Mouse (Mus musculus): ENCODE data around the gene Senp3. TPM values are rescaled to one million over a fixed set of nuclear protein-coding genes. Genes with fewer than 3 reads are reported as not detected.

The Senp3 gene
- total and polyA plus RNA-seq, 3 experiments: 116 to 303 (median 256) TPM

DNA sequence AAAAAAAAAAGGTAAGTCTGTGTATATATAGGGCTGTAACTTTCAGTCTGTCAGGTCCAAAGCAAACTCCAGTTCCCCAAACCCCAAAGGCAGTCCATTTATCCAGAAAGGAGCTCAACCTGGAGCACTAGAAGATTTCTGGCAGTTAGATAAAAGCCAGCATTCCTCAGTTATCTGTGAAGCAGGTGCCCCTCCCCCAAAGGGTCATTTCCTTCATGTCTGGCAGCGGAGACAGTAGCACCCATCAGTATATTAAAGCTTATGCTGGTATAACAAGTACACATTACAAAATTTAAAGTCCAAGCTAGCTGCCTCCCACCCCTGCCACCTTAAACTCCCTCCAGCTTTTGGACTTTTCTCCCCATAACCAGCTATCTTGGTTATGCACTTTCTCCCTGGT is 17.7 kb upstream of the Senp3 start:
- DNase-seq (ENCODE audit: extremely low read depth): no peak
- no peaks in the 10 kb centered on the region for H3K36me3 ChIP-seq (replicated peaks in 1 of 2; ENCODE audit: control insufficient read depth in 1 of 2, insufficient read depth in 1 of 2, low read length in 1 of 2)
- H3K79me2 ChIP-seq (replicated peaks; ENCODE audit: control insufficient read depth, extremely low read depth, insufficient read depth, poor library complexity, severe bottlenecking): no peaks in the 10 kb centered on the region
- no peak overlapping the region for H3K9ac ChIP-seq (ENCODE audit: insufficient read depth, low read depth)
- peaks cover 5% of the 10 kb centered on the region for H3K27me3 ChIP-seq (replicated peaks)
- H3K9me3 ChIP-seq (replicated peaks; ENCODE audit: low read length): peaks cover 5% of the 10 kb centered on the region
- H3K27ac ChIP-seq (ENCODE audit: insufficient read depth, low read depth): no peak overlapping the region
- no peak for TF ChIP-seq EP300 (IDR thresholded peaks at IDR 0.05; ENCODE audit: low read length)
- no peak for TF ChIP-seq ZNF384 (IDR thresholded peaks at IDR 0.05; ENCODE audit: low read depth, low read length)
- TF ChIP-seq E2F4 (IDR thresholded peaks at IDR 0.05; ENCODE audit: insufficient replicate concordance, low read depth, low read length): no peak
- TF ChIP-seq MXI1 (IDR thresholded peaks at IDR 0.05; ENCODE audit: low read depth, low read length): no peak
- H3K4me3 ChIP-seq (replicated peaks in 1 of 3; ENCODE audit: low read depth in 2 of 3, low read length in 2 of 3, poor library complexity in 1 of 3): no peak overlapping the region
- dilution Hi-C loops (cut with MboI; ENCODE audit: extremely low pct_ligation_motif_present, extremely low pct_unique_long_range_greater_than_20kb, low sequenced_read_pairs): no loop called here
- H3K4me2 ChIP-seq (ENCODE audit: insufficient read depth, low read depth, poor library complexity, severe bottlenecking): no peak overlapping the region
- in situ Hi-C loops (cut with MboI; ENCODE audit: low pct_ligation_motif_present, low pct_unique_long_range_greater_than_20kb, low sequenced_read_pairs): no loop called here
- no peaks in the 10 kb centered on the region; a peak in 1 of 4 replicates for H3K4me1 ChIP-seq (ENCODE audit: control insufficient read depth in 1 of 2, insufficient read depth in 2 of 2)

DNA sequence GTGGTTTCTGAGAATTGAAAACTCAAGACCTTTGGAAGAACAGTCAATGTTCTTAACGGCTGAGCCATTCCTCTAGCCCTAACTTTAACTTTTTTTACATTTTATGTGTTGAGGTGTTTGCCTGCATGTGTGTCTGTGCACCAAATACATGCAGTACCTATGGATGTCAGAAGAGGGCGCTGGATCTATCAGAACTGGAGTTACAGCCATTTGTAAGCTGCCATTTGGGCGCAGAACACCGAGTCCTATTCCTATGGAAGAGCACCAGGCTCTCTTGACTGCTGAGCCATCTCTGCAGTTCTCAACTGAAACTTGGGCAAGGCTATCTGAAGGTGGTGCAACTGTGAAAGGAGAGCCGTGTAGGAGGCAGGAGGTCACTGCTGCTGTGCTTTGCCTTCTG is 16.7 kb upstream of the Senp3 start:
- dilution Hi-C loops (cut with MboI; ENCODE audit: extremely low pct_ligation_motif_present, extremely low pct_unique_long_range_greater_than_20kb, low sequenced_read_pairs): no loop called here
- DNase-seq (ENCODE audit: extremely low read depth): no peak
- Histone ChIP-seq H3K4me3 (replicated peaks in 1 of 3; ENCODE audit: low read depth in 2 of 3, low read length in 2 of 3, poor library complexity in 1 of 3) (no peak overlapping the region), H3K27ac (ENCODE audit: insufficient read depth, low read depth) (no peak overlapping the region), H3K9me3 (replicated peaks; ENCODE audit: low read length) (peaks cover 5% of the 10 kb centered on the region), H3K9ac (ENCODE audit: insufficient read depth, low read depth) (no peak overlapping the region), H3K36me3 (replicated peaks in 1 of 2; ENCODE audit: control insufficient read depth in 1 of 2, insufficient read depth in 1 of 2, low read length in 1 of 2) (no peaks in the 10 kb centered on the region), H3K4me1 (ENCODE audit: control insufficient read depth in 1 of 2, insufficient read depth in 2 of 2) (no peaks in the 10 kb centered on the region; a peak in 1 of 4 replicates), H3K4me2 (ENCODE audit: insufficient read depth, low read depth, poor library complexity, severe bottlenecking) (no peak overlapping the region), H3K79me2 (replicated peaks; ENCODE audit: control insufficient read depth, extremely low read depth, insufficient read depth, poor library complexity, severe bottlenecking) (no peaks in the 10 kb centered on the region), H3K27me3 (replicated peaks) (peaks cover 3% of the 10 kb centered on the region)
- in situ Hi-C loops (cut with MboI; ENCODE audit: low pct_ligation_motif_present, low pct_unique_long_range_greater_than_20kb, low sequenced_read_pairs): no loop called here
- no peak for TF ChIP-seq EP300 (IDR thresholded peaks at IDR 0.05; ENCODE audit: low read length)
- peak; percentile 19 to 35; a peak in 2 of 4 replicates for TF ChIP-seq CTCF (conservative IDR thresholded peaks at IDR 0.05 in 1 of 2, IDR thresholded peaks at IDR 0.05 in 1 of 2; ENCODE audit: low read depth in 2 of 2, low read length in 2 of 2)
- TF ChIP-seq MEF2A (IDR thresholded peaks at IDR 0.05; ENCODE audit: borderline replicate concordance, low read depth, low read length): no peak
- no peak for TF ChIP-seq USF2 (conservative IDR thresholded peaks at IDR 0.05; ENCODE audit: low read depth, low read length)

GRCm38 (mm10) chr11:69697396-69697795 is 15.5 kb upstream of the Senp3 start:
- H3K9ac ChIP-seq (ENCODE audit: insufficient read depth, low read depth): no peak overlapping the region
- peaks cover 5% of the 10 kb centered on the region for H3K9me3 ChIP-seq (replicated peaks; ENCODE audit: low read length)
- H3K4me2 ChIP-seq (ENCODE audit: insufficient read depth, low read depth, poor library complexity, severe bottlenecking): no peak overlapping the region
- TF ChIP-seq MXI1 (IDR thresholded peaks at IDR 0.05; ENCODE audit: low read depth, low read length) (no peak), MYC (IDR thresholded peaks at IDR 0.05; ENCODE audit: low read depth, low read length) (no peak), EP300 (IDR thresholded peaks at IDR 0.05; ENCODE audit: low read length) (no peak), POLR2A (IDR thresholded peaks at IDR 0.05; ENCODE audit: low read depth, low read length) (no peak), NRF1 (IDR thresholded peaks at IDR 0.05; ENCODE audit: low read depth, low read length) (no peak), TBP (conservative IDR thresholded peaks at IDR 0.05; ENCODE audit: low read depth, low read length) (no peak), MAZ (IDR thresholded peaks at IDR 0.05; ENCODE audit: low read depth, low read length) (no peak), KAT2A (IDR thresholded peaks at IDR 0.05; ENCODE audit: insufficient replicate concordance, low read length) (no peak)
- in situ Hi-C loops (cut with MboI; ENCODE audit: low pct_ligation_motif_present, low pct_unique_long_range_greater_than_20kb, low sequenced_read_pairs): no loop called here
- dilution Hi-C loops (cut with MboI; ENCODE audit: extremely low pct_ligation_motif_present, extremely low pct_unique_long_range_greater_than_20kb, low sequenced_read_pairs): no loop called here
- H3K4me1 ChIP-seq (ENCODE audit: control insufficient read depth in 1 of 2, insufficient read depth in 2 of 2): no peaks in the 10 kb centered on the region; a peak in 1 of 4 replicates
- H3K36me3 ChIP-seq (replicated peaks in 1 of 2; ENCODE audit: control insufficient read depth in 1 of 2, insufficient read depth in 1 of 2, low read length in 1 of 2): no peaks in the 10 kb centered on the region
- no peaks in the 10 kb centered on the region for H3K79me2 ChIP-seq (replicated peaks; ENCODE audit: control insufficient read depth, extremely low read depth, insufficient read depth, poor library complexity, severe bottlenecking)
- H3K27me3 ChIP-seq (replicated peaks): peaks cover 2% of the 10 kb centered on the region
- no peak for DNase-seq (ENCODE audit: extremely low read depth)
- H3K27ac ChIP-seq (ENCODE audit: insufficient read depth, low read depth): no peak overlapping the region
- no peak overlapping the region for H3K4me3 ChIP-seq (replicated peaks in 1 of 3; ENCODE audit: low read depth in 2 of 3, low read length in 2 of 3, poor library complexity in 1 of 3)

Data from CH12.LX (cell line).